Mouse (Mus musculus): Measurements from ENCODE around the gene Mfap3.

DNA sequence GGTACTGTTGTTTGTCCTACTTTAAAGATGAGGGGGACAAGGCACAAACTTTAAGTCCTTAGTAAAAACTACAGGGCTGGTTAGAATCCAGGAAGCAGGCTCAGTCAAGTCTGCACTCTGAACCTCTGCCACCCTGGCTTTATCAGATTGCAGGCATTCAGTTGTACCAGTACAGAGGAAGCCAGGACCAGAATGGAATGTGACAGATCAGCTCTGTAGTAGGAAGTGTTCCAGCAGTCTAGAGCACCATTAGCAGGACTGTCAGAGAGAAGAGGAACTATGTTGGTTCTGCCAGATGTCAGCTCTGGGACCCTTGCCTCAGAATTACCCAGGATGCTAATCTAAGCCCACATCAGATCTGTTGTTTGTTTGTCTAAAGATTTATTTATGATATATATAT, 6.1 kb downstream of the Mfap3 start:
- no peak for TF ChIP-seq POLR2A (IDR thresholded peaks at IDR 0.05; ENCODE audit: extremely low read depth, insufficient read depth, low read length)
- TF ChIP-seq CTCF (IDR thresholded peaks at IDR 0.05; ENCODE audit: extremely low read depth, insufficient read depth, low read length) = no peak
